Mouse (Mus musculus) erythroblast, adult 5-6 weeks (primary cell): Measurements from ENCODE around the gene Aftph. TPM values are rescaled to one million over a fixed set of nuclear protein-coding genes. Genes with fewer than 3 reads are reported as not detected.

ENCODE experiments used
- ATAC-seq: replicated peaks from 2 replicates; pipeline ENCODE4 v1.8.0; 2016; ENCODE audit warnings: moderate number of reproducible peaks, mild to moderate bottlenecking, moderate TSS enrichment, inconsistent platforms; ENCODE audit not compliant: poor library complexity, low FRiP score, severe bottlenecking
- total RNA-seq, 2 experiments: library from RNA; stranded (forward) in 1 of 2; stranded (reverse) in 1 of 2; fragments of 150-400 nt in 1 of 2; fragments of 200-764, 138-1000 nt in 1 of 2; gene quantifications; 2 replicates each; pipeline versions ENCODE4 v1.2.3 to v1.2.4; 2015 to 2017; ENCODE audit warnings: low replicate concordance in 2 of 2

The Aftph gene
- total RNA-seq, 2 experiments from 2014 or later, result 60.3 to 113 TPM

GRCm38 (mm10) chr11:20651166-20651565 lies 90.2 kb downstream of the Aftph start:
- ATAC-seq, result no peak

- no peak for ATAC-seq
These were observed 91.3 kb downstream of the Aftph start for GRCm38 (mm10) chr11:20650006-20650639.

- ATAC-seq, result no peak
These were observed 91.9 kb downstream of the Aftph start for GRCm38 (mm10) chr11:20649477-20649876.

- no peak; the same call in 1 of the 2 replicates for ATAC-seq
These were observed 93.3 kb downstream of the Aftph start for GRCm38 (mm10) chr11:20647902-20648625.

- no peak for ATAC-seq
These were observed 94.2 kb downstream of the Aftph start for GRCm38 (mm10) chr11:20646986-20647726.

- ATAC-seq, result no peak
These were observed 95.2 kb downstream of the Aftph start for GRCm38 (mm10) chr11:20646142-20646541.

GRCm38 (mm10) chr11:20645521-20645920 lies 95.9 kb downstream of the Aftph start:
- ATAC-seq, result no peak

- no peak for ATAC-seq
These were observed 96.5 kb downstream of the Aftph start for GRCm38 (mm10) chr11:20644872-20645271.

- ATAC-seq, result no peak
These were observed 97.2 kb downstream of the Aftph start for GRCm38 (mm10) chr11:20644166-20644565.

GRCm38 (mm10) chr11:20643161-20643560 lies 98.2 kb downstream of the Aftph start:
- ATAC-seq, result no peak

GRCm38 (mm10) chr11:20642321-20642720 lies 99.1 kb downstream of the Aftph start:
- ATAC-seq, result no peak

- no peak for ATAC-seq
These were observed 101.4 kb downstream of the Aftph start for GRCm38 (mm10) chr11:20639918-20640447.

- peak; percentile 47 for ATAC-seq
These were observed 102.5 kb downstream of the Aftph start for GRCm38 (mm10) chr11:20638841-20639240.

GRCm38 (mm10) chr11:20637060-20637459 lies 104.3 kb downstream of the Aftph start:
- ATAC-seq, result no peak

- peak; percentile 70 for ATAC-seq
These were observed 105.3 kb downstream of the Aftph start for GRCm38 (mm10) chr11:20636114-20636513.

GRCm38 (mm10) chr11:20635646-20636045 lies 105.7 kb downstream of the Aftph start:
- no peak for ATAC-seq

Other genes with a start within 250 kb of the Aftph start
- 113 and 141 TPM in 2 replicates for gene Sertad2, start 198.3 kb downstream of the Aftph start, total RNA-seq (2015; ENCODE audit: low replicate concordance)
- 153 and 159 TPM in 2 replicates for gene Sertad2, start 198.3 kb downstream of the Aftph start, total RNA-seq (2017; ENCODE audit: low replicate concordance)
- 4.8 and 5.6 TPM in 2 replicates for gene Lgalsl, start 89.5 kb upstream of the Aftph start, total RNA-seq (2015; ENCODE audit: low replicate concordance)
- 1.0 and 1.7 TPM in 2 replicates for gene Lgalsl, start 89.5 kb upstream of the Aftph start, total RNA-seq (2017; ENCODE audit: low replicate concordance)